8 mouse cellular contexts compared by ENCODE assay signal in the genomic region with DNA sequence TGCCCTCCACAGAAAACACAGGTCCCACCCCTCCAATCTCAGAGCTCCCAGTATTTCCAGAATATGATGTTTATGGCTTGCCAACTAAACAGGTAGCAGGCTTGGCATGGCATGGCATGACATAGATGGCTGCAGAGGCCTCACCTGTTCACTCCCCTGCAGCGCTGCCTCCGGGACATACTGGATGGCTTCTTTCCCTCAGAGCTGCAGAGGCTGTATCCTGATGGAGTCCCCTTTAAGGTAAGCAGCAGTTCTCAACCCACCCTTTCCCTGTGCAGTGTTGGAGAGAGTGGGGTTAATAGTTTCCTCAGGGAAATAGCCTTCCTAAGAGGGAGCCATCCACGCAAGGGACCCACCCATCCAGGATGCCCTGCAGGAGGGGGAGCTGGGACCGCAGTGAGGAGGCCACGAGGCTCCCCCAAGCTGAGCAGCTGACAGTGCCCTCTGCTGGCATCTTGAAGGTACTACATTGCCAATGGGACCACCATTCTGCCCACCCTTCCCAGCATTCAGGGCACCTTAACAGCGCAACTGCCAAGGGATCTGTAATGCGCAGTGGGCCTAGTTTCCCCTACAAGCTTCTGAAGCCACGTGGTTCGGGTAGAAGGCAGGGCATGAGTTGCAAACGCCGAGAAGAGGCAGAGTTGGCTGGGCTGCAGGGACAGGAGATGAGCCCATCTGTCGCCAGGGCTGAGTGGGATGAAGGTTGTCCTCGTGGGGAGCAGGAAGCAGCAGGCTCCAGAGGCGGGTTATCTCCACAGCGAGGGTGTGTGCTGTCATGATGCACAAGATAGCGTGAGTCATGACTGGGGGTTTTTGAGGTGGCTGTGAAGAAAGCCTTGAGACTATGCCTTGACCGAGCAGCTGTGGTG. TPM values are rescaled to one million over a fixed set of nuclear protein-coding genes. Genes with fewer than 3 reads are reported as not detected.
DNase-seq lines count a peak whose midpoint lies in the region; ATAC-seq and TF ChIP-seq lines count a peak whose summit lies in the region.

No protein-coding gene starts in this region.

- peak overlapping the region; percentile 98 for H3K27ac ChIP-seq in layer of hippocampus, adult 2 months
- H3K27ac ChIP-seq in liver, postnatal 0 days (ENCODE audit: low read depth): no peak overlapping the region

- peak overlapping the region; percentile 31; the same call in 1 of the 2 replicates for H3K4me2 ChIP-seq in liver, postnatal 0 days (ENCODE audit: low read depth, low read length)

- H3K27me3 ChIP-seq in liver, postnatal 0 days (ENCODE audit: insufficient read depth, low read length): no peaks in the 10 kb centered on the region

- peak; percentile 95 for TF ChIP-seq CTCF in layer of hippocampus, adult 2 months (conservative IDR thresholded peaks at IDR 0.05)
- peak; percentile 98 for TF ChIP-seq CTCF in liver, postnatal 0 days (IDR thresholded peaks at IDR 0.05; ENCODE audit: low read depth)

- H3K4me1 ChIP-seq in liver, postnatal 0 days (ENCODE audit: insufficient read depth): peaks cover 35% of the 10 kb centered on the region

- H3K4me3 ChIP-seq in layer of hippocampus, adult 2 months: no peak overlapping the region
- H3K4me3 ChIP-seq in liver, postnatal 0 days (ENCODE audit: low read depth, low read length): no peak overlapping the region

- H3K9me3 ChIP-seq in liver, postnatal 0 days (ENCODE audit: low read length): no peaks in the 10 kb centered on the region

- peak; percentile 36 for DNase-seq in urinary bladder, postnatal 14 days (ENCODE audit: low spot score)
- DNase-seq in urinary bladder, postnatal 10 days (ENCODE audit: low spot score): no peak
- DNase-seq in cerebellum, adult 11-12 months: peak; percentile 71
- DNase-seq in frontal cortex, adult 2 months (ENCODE audit: extremely low spot score in 1 of 2, low spot score in 1 of 2): peak; percentile 85 to 92
- DNase-seq in layer of hippocampus, adult 2 months (ENCODE audit: low spot score in 2 of 2): peak; percentile 85 to 94
- peak; percentile 64 for DNase-seq in liver, postnatal 0 days
- DNase-seq in right cerebral cortex, postnatal 10 days (ENCODE audit: low spot score in 2 of 2): peak; percentile 81 to 88
- no peak for DNase-seq in gastrocnemius, postnatal 25 days

- H3K36me3 ChIP-seq in liver, postnatal 0 days (replicated peaks; ENCODE audit: insufficient read depth, low read length): no peaks in the 10 kb centered on the region; the same call in 1 of the 2 replicates

- no peak for TF ChIP-seq EP300 in liver, postnatal 0 days (IDR thresholded peaks at IDR 0.05; ENCODE audit: low read depth)

- peak; percentile 14; the same call in 1 of the 2 replicates for ATAC-seq in liver, postnatal 0 days

- WGBS in liver, postnatal 0 days (ENCODE audit: insufficient replicate concordance): 15% methylated on average over 17 of the region's 17 CpGs

- H3K9ac ChIP-seq in liver, postnatal 0 days (replicated peaks): no peak overlapping the region

RNA-seq across cellular contexts. Expression of gene Sh3bgrl3, which starts 4.7 kb away (rescaled TPM):
- polyA plus RNA-seq in frontal cortex, adult 2 months (2012; rRNA removed): 415 and 538 TPM in 2 replicates
- total RNA-seq in layer of hippocampus, adult 2 months (2021): 100 to 1,000 TPM; 257 to 267 TPM
- 198 and 215 TPM in 2 replicates for polyA plus RNA-seq in liver, postnatal 0 days (2015; fragmentation: Nextera tagmentation; extraction: Ambion mirVana)
- total RNA-seq in gastrocnemius, postnatal 25 days (2021): 10 to 100 TPM; 19.1 to 26.6 TPM

RNA-seq across cellular contexts. Expression of gene Ubxn11, which starts 21.5 kb away (rescaled TPM):
- polyA plus RNA-seq in frontal cortex, adult 2 months (2012; rRNA removed): 42.6 and 43.1 TPM in 2 replicates
- 10 to 100 TPM; 34.0 to 42.4 TPM for total RNA-seq in layer of hippocampus, adult 2 months (2021)
- 0.88 and 0.99 TPM in 2 replicates for polyA plus RNA-seq in liver, postnatal 0 days (2015; fragmentation: Nextera tagmentation; extraction: Ambion mirVana)
- 1 to 10 TPM; 1.0 to 1.3 TPM for total RNA-seq in gastrocnemius, postnatal 25 days (2021)

RNA-seq across cellular contexts. Expression of gene Cd52, which starts 29.0 kb away (rescaled TPM):
- polyA plus RNA-seq in frontal cortex, adult 2 months (2012; rRNA removed): 5.6 and 7.1 TPM in 2 replicates
- 1 to 10 TPM; 1.1 to 3.8 TPM for total RNA-seq in layer of hippocampus, adult 2 months (2021)
- 114 and 125 TPM in 2 replicates for polyA plus RNA-seq in liver, postnatal 0 days (2015; fragmentation: Nextera tagmentation; extraction: Ambion mirVana)
- 1 to 10 TPM in 1 of 2 experiments, under 1 TPM in 1; 0.61 to 1.2 TPM for total RNA-seq in gastrocnemius, postnatal 25 days (2021)

Comparison
In these comparisons a context has a peak if more than half of its experiments do, and no peak if none do; other contexts are left out.
1. DNase-seq: peak in urinary bladder, postnatal 14 days (single experiment), cerebellum, adult 11-12 months (single experiment), frontal cortex, adult 2 months (2 of 2), layer of hippocampus, adult 2 months (2 of 2), liver, postnatal 0 days (single experiment) and right cerebral cortex, postnatal 10 days (2 of 2); none in urinary bladder, postnatal 10 days (single experiment) and gastrocnemius, postnatal 25 days (single experiment).
2. RNA of gene Sh3bgrl3, which starts 4.7 kb away (total RNA-seq): 257 to 267 TPM in layer of hippocampus, adult 2 months; 19.1 to 26.6 TPM in gastrocnemius, postnatal 25 days; every median in the first group is over 4 times any median in the second.
3. RNA of gene Ubxn11, which starts 21.5 kb away (total RNA-seq): 34.0 to 42.4 TPM in layer of hippocampus, adult 2 months; 1.0 to 1.3 TPM in gastrocnemius, postnatal 25 days; every median in the first group is over 10 times any median in the second.